Mouse (Mus musculus) kidney, adult 2 months (tissue): ENCODE results near the gene Rnf31. TPM values are rescaled to one million over a fixed set of nuclear protein-coding genes. Genes with fewer than 3 reads are reported as not detected.

ENCODE experiments used
- DNase-seq: peaks from one replicate; pipeline ENCODE4 v3.0.0; 2021
- H3K27ac ChIP-seq: fragments of 200-500 bp; 2 replicates; pipeline ENCODE4 v1.5.1; 2012; ENCODE audit warnings: low read depth, low read length, control low read depth, inconsistent platforms; ENCODE audit not compliant: insufficient read depth
- H3K27me3 ChIP-seq: fragments of 200-500 bp; replicated peaks from 2 replicates; pipeline ENCODE4 v1.6.1; 2012; ENCODE audit warnings: mild to moderate bottlenecking, moderate library complexity, low read length, inconsistent platforms; ENCODE audit not compliant: control insufficient read depth, insufficient read depth
- H3K36me3 ChIP-seq: fragments of 200-500 bp; 2 replicates; pipeline ENCODE4 v1.6.1; 2012; ENCODE audit warnings: mild to moderate bottlenecking, moderate library complexity, low read length, inconsistent platforms; ENCODE audit not compliant: control insufficient read depth, insufficient read depth
- H3K4me1 ChIP-seq: fragments of 200-500 bp; 2 replicates; pipeline ENCODE4 v1.6.1; 2011; ENCODE audit warnings: low read length; ENCODE audit not compliant: control insufficient read depth, insufficient read depth
- H3K4me3 ChIP-seq: fragments of 200-500 bp; 2 replicates; pipeline ENCODE4 v1.5.1; 2011; ENCODE audit warnings: mild to moderate bottlenecking, low read depth, low read length, control low read depth; ENCODE audit not compliant: insufficient read depth
- CTCF ChIP-seq: fragments of 200-500 bp; conservative IDR thresholded peaks from 2 replicates; pipeline ENCODE4 v1.5.1; 2011; ENCODE audit warnings: low read depth, mild to moderate bottlenecking, control low read depth, low read length, moderate library complexity, mixed read lengths; ENCODE audit not compliant: insufficient read depth, insufficient read length
- POLR2A ChIP-seq: fragments of 200-500 bp; IDR thresholded peaks from one replicate; pipeline ENCODE4 v1.6.1; 2011; ENCODE audit warnings: low read depth, low read length, control low read depth
- WGBS: fragments of 180-500 bp; shearing (Covaris S2); methylation state at CpG from one replicate; pipeline ENCODE4 v1.1.7; 2018; 5-methylcytosine and 5-hydroxymethylcytosine counted together
- polyA plus RNA-seq: library from polyadenylated mRNA; depleted of rRNA; stranded (reverse); fragments of >200 nt; gene quantifications from 2 replicates; pipeline ENCODE4 v1.2.3, GENCODE M21; 2012

Rnf31 gene
- polyA plus RNA-seq, 1 experiment = 27.6 TPM

- 87% methylated on average over 3 of the region's 3 CpGs for WGBS
- Histone ChIP-seq H3K27ac (no peak overlapping the region), H3K4me1 (peaks cover 4% of the 10 kb centered on the region), H3K36me3 (no peaks in the 10 kb centered on the region), H3K4me3 (no peak overlapping the region), H3K27me3 (no peaks in the 10 kb centered on the region)
- TF ChIP-seq CTCF (no peak), POLR2A (no peak)
- DNase-seq = no peak
Observed at GRCm38 (mm10) chr14:55555788-55556187, 35.7 kb upstream of the Rnf31 start.

DNA sequence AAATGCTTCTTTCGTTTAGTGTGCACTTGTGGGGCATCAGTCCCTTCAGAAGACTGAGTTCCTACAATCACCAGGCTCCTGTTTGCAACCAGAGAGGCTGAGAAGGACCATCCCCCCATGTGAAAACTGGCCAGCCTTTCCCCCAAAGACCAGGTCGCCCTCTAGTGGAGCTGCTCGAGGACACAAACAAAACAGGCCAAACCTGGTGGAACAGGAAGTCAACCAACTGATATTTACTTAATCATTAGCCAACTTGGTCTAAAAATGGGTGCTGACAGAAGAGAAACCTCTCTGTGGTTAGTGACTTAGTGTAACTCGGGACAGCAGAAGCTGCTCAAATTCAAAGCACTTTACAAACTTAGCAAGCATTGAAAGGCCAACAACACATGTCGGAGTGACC is 34.5 kb upstream of the Rnf31 start:
- Histone ChIP-seq H3K36me3 (no peaks in the 10 kb centered on the region), H3K27ac (peak overlapping the region; percentile 91), H3K4me3 (no peak overlapping the region), H3K4me1 (peaks cover 12% of the 10 kb centered on the region), H3K27me3 (no peaks in the 10 kb centered on the region)
- peak; percentile 93 for DNase-seq
- TF ChIP-seq CTCF (peak; percentile 96), POLR2A (no peak)
- WGBS = 11% methylated on average over 5 of the region's 5 CpGs

DNA sequence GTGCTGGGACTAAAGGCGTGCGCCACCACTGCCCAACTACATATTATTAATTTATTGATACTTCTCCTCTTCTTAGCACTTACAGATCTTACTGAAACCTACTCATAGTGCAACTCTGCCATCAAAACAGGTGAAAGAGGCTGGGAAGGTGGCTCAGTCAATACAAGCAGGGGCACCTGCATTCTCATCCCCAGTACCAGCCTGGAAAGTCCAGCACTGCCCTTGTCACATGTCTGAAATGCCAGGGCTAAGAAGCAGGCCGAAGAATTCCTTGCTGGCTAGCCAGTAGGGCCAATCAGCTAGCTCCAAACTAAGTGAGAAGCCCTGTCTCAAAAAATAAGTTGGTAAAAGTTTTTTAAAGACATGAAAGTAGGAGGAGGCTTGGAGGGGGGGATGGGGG is 33.9 kb upstream of the Rnf31 start:
- DNase-seq = peak; percentile 54
- 74% methylated on average over 3 of the region's 3 CpGs for WGBS
- TF ChIP-seq CTCF = no peak
- TF ChIP-seq POLR2A = no peak
- no peaks in the 10 kb centered on the region for H3K36me3 ChIP-seq
- H3K27ac ChIP-seq = peak overlapping the region; percentile 91
- no peak overlapping the region for H3K4me3 ChIP-seq
- H3K4me1 ChIP-seq = peaks cover 12% of the 10 kb centered on the region
- no peaks in the 10 kb centered on the region for H3K27me3 ChIP-seq

DNA sequence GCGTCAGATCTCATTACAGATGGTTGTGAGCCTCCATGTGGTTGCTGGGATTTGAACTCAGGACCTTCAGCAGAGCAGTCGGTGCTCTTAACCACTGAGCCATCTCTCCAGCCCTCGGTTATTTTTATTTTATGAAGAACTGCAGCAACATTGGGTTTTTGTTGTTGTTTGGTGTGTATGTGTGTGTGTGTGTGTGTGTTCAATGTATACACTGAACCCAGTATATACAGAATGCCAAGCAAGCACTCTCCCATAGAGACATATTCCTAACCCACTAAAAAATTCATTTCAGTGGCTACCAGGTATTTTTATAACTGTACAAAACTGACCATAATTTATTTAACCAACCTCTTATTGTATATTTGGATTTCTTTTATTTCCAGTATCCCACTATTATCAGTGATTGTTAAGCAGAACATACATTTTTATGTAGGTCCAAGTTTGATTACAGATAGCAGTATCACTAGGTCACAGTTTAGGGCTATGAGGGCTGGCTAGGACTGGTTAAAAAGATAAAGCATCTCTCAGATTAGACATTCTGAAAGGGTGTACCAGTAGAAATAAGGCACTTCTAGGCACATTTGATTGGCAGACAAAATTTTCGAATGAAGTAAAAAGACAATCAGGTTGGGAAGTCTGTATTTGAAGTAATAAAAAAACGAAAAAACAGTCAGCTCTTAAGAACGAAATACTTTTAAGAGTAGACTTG is 32.6 kb upstream of the Rnf31 start:
- no peak overlapping the region for H3K27ac ChIP-seq
- TF ChIP-seq POLR2A (no peak), CTCF (no peak)
- WGBS = 50% methylated on average over 6 of the region's 6 CpGs
- H3K36me3 ChIP-seq = no peaks in the 10 kb centered on the region; the same call in 1 of the 2 replicates
- H3K4me1 ChIP-seq = peaks cover 12% of the 10 kb centered on the region
- DNase-seq = no peak
- no peaks in the 10 kb centered on the region for H3K27me3 ChIP-seq
- no peak overlapping the region for H3K4me3 ChIP-seq

GRCm38 (mm10) chr14:55559799-55560201 is 31.7 kb upstream of the Rnf31 start, which contains the start of gene Dcaf11:
Gene Dcaf11, plus strand, starts transcription at chr14:55560006.
- Histone ChIP-seq H3K4me1 (peaks cover 12% of the 10 kb centered on the region), H3K27me3 (no peaks in the 10 kb centered on the region), H3K36me3 (no peaks in the 10 kb centered on the region; the same call in 1 of the 2 replicates), H3K4me3 (peak within 1 kb of the TSS; percentile 79), H3K27ac (peak within 1 kb of the TSS; percentile 98)
- peak; percentile 91 for TF ChIP-seq POLR2A
- TF ChIP-seq CTCF = 0 out of 2 replicates have a peak, but pooled peaks have one; percentile 8
- DNase-seq = peak; percentile 97
- under 1% methylated on average over 27 of the region's 27 CpGs for WGBS

DNA sequence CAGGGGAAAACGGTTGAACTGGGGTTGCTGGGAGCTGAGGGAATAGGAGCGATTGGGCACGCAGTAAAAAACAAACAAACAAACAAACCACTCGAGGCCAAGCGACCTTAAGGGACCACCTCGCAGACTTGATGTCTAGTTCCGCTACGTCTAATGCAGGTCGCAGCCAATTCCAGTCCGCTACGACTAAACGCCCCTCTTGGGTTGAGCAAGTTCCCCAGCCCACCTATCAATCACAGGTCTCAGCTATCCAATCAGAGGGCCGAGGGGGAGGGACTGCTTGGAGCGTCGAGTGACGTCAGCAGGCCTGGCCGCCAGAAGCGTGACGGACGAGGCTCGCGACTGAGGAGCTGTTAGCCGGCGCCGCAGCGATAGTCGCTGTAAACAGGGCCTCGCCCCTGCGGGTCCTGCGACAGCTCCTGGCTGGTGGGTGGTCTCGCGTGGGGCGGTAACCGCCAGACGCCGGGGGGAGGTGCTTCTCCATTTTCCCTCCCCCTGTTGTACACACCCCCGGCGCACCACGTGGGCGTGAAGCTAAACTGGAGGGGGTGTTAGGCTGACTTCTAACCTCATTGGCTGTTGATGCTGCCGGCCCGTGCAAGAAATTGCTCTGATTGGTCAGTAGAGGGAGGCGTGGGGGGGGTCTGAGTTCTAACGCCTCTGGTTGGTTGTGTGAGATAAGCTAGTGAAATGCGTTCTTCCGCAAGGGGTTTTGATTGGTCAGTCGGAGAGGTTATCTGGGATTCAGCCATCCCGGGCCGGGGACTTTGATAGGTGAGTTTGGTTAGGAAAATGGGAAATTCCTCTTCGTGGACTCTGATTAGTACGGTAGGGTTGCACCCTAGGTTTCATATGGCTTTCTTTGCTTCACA is 31.1 kb upstream of the Rnf31 start, which contains the start of gene A730061H03Rik:
Gene A730061H03Rik, minus strand, starts transcription at position 205 of the 872 bp plus-strand sequence.
- TF ChIP-seq CTCF (no peak), POLR2A (peak; percentile 79)
- peak within 1 kb of the TSS; percentile 79 for H3K4me3 ChIP-seq
- H3K36me3 ChIP-seq = peaks cover under 1% of the 10 kb centered on the region; the same call in 1 of the 2 replicates
- whole genome bisulfite sequencing = under 1% methylated on average over 51 of the region's 51 CpGs
- peak; percentile 100 for DNase-seq
- peak within 1 kb of the TSS; percentile 98 for H3K27ac ChIP-seq
- H3K27me3 ChIP-seq = no peaks in the 10 kb centered on the region
- H3K4me1 ChIP-seq = peaks cover 12% of the 10 kb centered on the region

- Histone ChIP-seq H3K36me3 (peaks cover 2% of the 10 kb centered on the region; the same call in 1 of the 2 replicates), H3K27me3 (no peaks in the 10 kb centered on the region), H3K27ac (peak overlapping the region; percentile 33; the same call in 1 of the 2 replicates), H3K4me1 (peaks cover 13% of the 10 kb centered on the region), H3K4me3 (peak overlapping the region; percentile 43)
- WGBS = 47% methylated on average over 10 of the region's 10 CpGs
- peak; percentile 34 for DNase-seq
- TF ChIP-seq POLR2A (no peak), CTCF (no peak)
Observed at GRCm38 (mm10) chr14:55561860-55562259, 29.6 kb upstream of the Rnf31 start.
